Mouse (Mus musculus) midbrain, embryonic 15.5 days (tissue): ENCODE results near the gene Cib3. TPM values are rescaled to one million over a fixed set of nuclear protein-coding genes. Genes with fewer than 3 reads are reported as not detected.

ENCODE experiments used
- ATAC-seq: fragments of 200-750 bp; cut with Nextera tagmentation; replicated peaks from 2 replicates; pipeline ENCODE4 v1.8.0; 2017; ENCODE audit warnings: moderate TSS enrichment
- H3K27ac ChIP-seq: fragments of 300-500 bp; sonication (generic); 2 replicates; pipeline ENCODE4 v1.5.1; 2015; ENCODE audit warnings: mild to moderate bottlenecking, inconsistent platforms
- H3K27me3 ChIP-seq: fragments of 300-500 bp; sonication (generic); replicated peaks from 2 replicates; pipeline ENCODE4 v1.6.1; 2015; ENCODE audit warnings: inconsistent platforms
- H3K36me3 ChIP-seq: fragments of 300-500 bp; sonication (generic); replicated peaks from 2 replicates; pipeline ENCODE4 v1.6.1; 2015; ENCODE audit warnings: inconsistent platforms
- H3K4me1 ChIP-seq: fragments of 300-500 bp; sonication (generic); 2 replicates; pipeline ENCODE4 v1.6.1; 2015; ENCODE audit warnings: inconsistent platforms
- H3K4me2 ChIP-seq: fragments of 300-500 bp; sonication (generic); 2 replicates; pipeline ENCODE4 v1.6.1; 2015; ENCODE audit warnings: inconsistent platforms, mild to moderate bottlenecking, moderate library complexity
- H3K4me3 ChIP-seq: fragments of 300-500 bp; sonication (generic); 2 replicates; pipeline ENCODE4 v1.5.1; 2015; ENCODE audit warnings: mild to moderate bottlenecking, inconsistent platforms
- H3K9ac ChIP-seq: fragments of 300-500 bp; sonication (generic); 2 replicates; pipeline ENCODE4 v1.6.1; 2015; ENCODE audit warnings: mild to moderate bottlenecking, inconsistent platforms
- H3K9me3 ChIP-seq: fragments of 300-500 bp; sonication (generic); 2 replicates; pipeline ENCODE4 v1.6.1; 2016; ENCODE audit warnings: inconsistent platforms
- WGBS: fragments of 180-500 bp; shearing (Covaris S2); methylation state at CpG from one replicate; pipeline ENCODE4 v1.1.7; 2015; ENCODE audit warnings: mixed read lengths; 5-methylcytosine and 5-hydroxymethylcytosine counted together
- polyA plus RNA-seq: library from polyadenylated mRNA; unstranded; fragments of >200 nt; fragmentation: Nextera tagmentation; extraction: Ambion mirVana; gene quantifications from 2 replicates; pipeline ENCODE4 v1.2.1, GENCODE M21; 2015

Cib3 gene
- not detected in 2 replicates for polyA plus RNA-seq

GRCm38 (mm10) chr8:72212751-72213150 lies at the start of gene Cib3:
Gene Cib3 (minus strand): TSS chr8:72212837.
- Histone ChIP-seq H3K4me2 (no peak within 1 kb of the TSS), H3K36me3 (no peaks in the 10 kb centered on the region), H3K4me3 (no peak within 1 kb of the TSS), H3K9me3 (no peaks in the 10 kb centered on the region), H3K27me3 (peaks cover 14% of the 10 kb centered on the region), H3K9ac (no peak within 1 kb of the TSS), H3K4me1 (no peaks in the 10 kb centered on the region), H3K27ac (no peak within 1 kb of the TSS)
- no peak for ATAC-seq
- WGBS, result 56% methylated on average over 4 of the region's 4 CpGs

GRCm38 (mm10) chr8:72261872-72262271 lies 49.2 kb upstream of the Cib3 start:
- WGBS, result 49% methylated on average over 5 of the region's 5 CpGs
- Histone ChIP-seq H3K9ac (no peak overlapping the region), H3K36me3 (0 out of 2 replicates have a peak, but pooled peaks cover under 1% of the 10 kb centered on the region), H3K27me3 (no peaks in the 10 kb centered on the region), H3K4me1 (no peaks in the 10 kb centered on the region), H3K9me3 (no peaks in the 10 kb centered on the region), H3K4me2 (no peak overlapping the region), H3K27ac (no peak overlapping the region), H3K4me3 (no peak overlapping the region)
- no peak for ATAC-seq

GRCm38 (mm10) chr8:72261431-72261830 lies 48.8 kb upstream of the Cib3 start:
- Histone ChIP-seq H3K9me3 (no peaks in the 10 kb centered on the region), H3K4me1 (no peaks in the 10 kb centered on the region), H3K27me3 (no peaks in the 10 kb centered on the region), H3K36me3 (0 out of 2 replicates have a peak, but pooled peaks cover 3% of the 10 kb centered on the region), H3K4me2 (no peak overlapping the region), H3K4me3 (no peak overlapping the region), H3K27ac (no peak overlapping the region), H3K9ac (no peak overlapping the region)
- ATAC-seq, result no peak

GRCm38 (mm10) chr8:72261019-72261418 lies 48.4 kb upstream of the Cib3 start:
- H3K4me3 ChIP-seq, result no peak overlapping the region
- no peak overlapping the region for H3K4me2 ChIP-seq
- H3K27me3 ChIP-seq, result no peaks in the 10 kb centered on the region
- H3K9me3 ChIP-seq, result no peaks in the 10 kb centered on the region
- no peak overlapping the region for H3K9ac ChIP-seq
- 30% methylated on average over 2 of the region's 2 CpGs for WGBS
- no peak overlapping the region for H3K27ac ChIP-seq
- ATAC-seq, result peak; percentile 57
- no peaks in the 10 kb centered on the region for H3K4me1 ChIP-seq
- H3K36me3 ChIP-seq, result 0 out of 2 replicates have a peak, but pooled peaks cover 3% of the 10 kb centered on the region

- 0 out of 2 replicates have a peak, but pooled peaks have one; percentile 2 for ATAC-seq
- H3K36me3 ChIP-seq, result 0 out of 2 replicates have a peak, but pooled peaks cover 3% of the 10 kb centered on the region
- H3K4me3 ChIP-seq, result no peak overlapping the region
- H3K9ac ChIP-seq, result no peak overlapping the region
- H3K9me3 ChIP-seq, result no peaks in the 10 kb centered on the region
- no peak overlapping the region for H3K27ac ChIP-seq
- H3K4me2 ChIP-seq, result no peak overlapping the region
- WGBS, result 61% methylated on average over 4 of the region's 4 CpGs
- H3K4me1 ChIP-seq, result no peaks in the 10 kb centered on the region
- H3K27me3 ChIP-seq, result no peaks in the 10 kb centered on the region
These were observed 47.9 kb upstream of the Cib3 start for GRCm38 (mm10) chr8:72260585-72260984.

- Histone ChIP-seq H3K4me2 (no peak overlapping the region), H3K4me3 (no peak overlapping the region), H3K9me3 (no peaks in the 10 kb centered on the region), H3K27me3 (no peaks in the 10 kb centered on the region), H3K9ac (no peak overlapping the region), H3K4me1 (no peaks in the 10 kb centered on the region), H3K27ac (no peak overlapping the region), H3K36me3 (peaks cover 3% of the 10 kb centered on the region; the same call in 1 of the 2 replicates)
- ATAC-seq, result no peak
- WGBS, result 74% methylated on average over 2 of the region's 2 CpGs
These were observed 47.2 kb upstream of the Cib3 start for GRCm38 (mm10) chr8:72259862-72260261.

GRCm38 (mm10) chr8:72257902-72258238 lies 45.2 kb upstream of the Cib3 start:
- no peak overlapping the region for H3K4me3 ChIP-seq
- H3K9me3 ChIP-seq, result no peaks in the 10 kb centered on the region
- ATAC-seq, result peak; percentile 10; the same call in 1 of the 2 replicates
- H3K4me1 ChIP-seq, result no peaks in the 10 kb centered on the region
- no peak overlapping the region for H3K27ac ChIP-seq
- H3K36me3 ChIP-seq, result peaks cover 11% of the 10 kb centered on the region
- WGBS, result 97% methylated on average over 1 of the region's 1 CpGs
- no peak overlapping the region for H3K4me2 ChIP-seq
- no peak overlapping the region for H3K9ac ChIP-seq
- H3K27me3 ChIP-seq, result no peaks in the 10 kb centered on the region

- no peak overlapping the region for H3K27ac ChIP-seq
- H3K4me1 ChIP-seq, result no peaks in the 10 kb centered on the region
- H3K4me2 ChIP-seq, result no peak overlapping the region
- no peaks in the 10 kb centered on the region for H3K27me3 ChIP-seq
- no peak overlapping the region for H3K4me3 ChIP-seq
- peak; percentile 40 for ATAC-seq
- peaks cover 16% of the 10 kb centered on the region for H3K36me3 ChIP-seq
- no peak overlapping the region for H3K9ac ChIP-seq
- 53% methylated on average over 7 of the region's 7 CpGs for WGBS
- no peaks in the 10 kb centered on the region for H3K9me3 ChIP-seq
These were observed 44.7 kb upstream of the Cib3 start for GRCm38 (mm10) chr8:72257171-72257901.

- H3K9ac ChIP-seq, result no peak overlapping the region
- H3K4me3 ChIP-seq, result no peak overlapping the region
- no peaks in the 10 kb centered on the region for H3K27me3 ChIP-seq
- H3K4me2 ChIP-seq, result no peak overlapping the region
- 84% methylated on average over 2 of the region's 2 CpGs for WGBS
- H3K27ac ChIP-seq, result no peak overlapping the region
- no peaks in the 10 kb centered on the region for H3K9me3 ChIP-seq
- peaks cover 6% of the 10 kb centered on the region; the same call in 1 of the 2 replicates for H3K36me3 ChIP-seq
- ATAC-seq, result no peak
- H3K4me1 ChIP-seq, result peaks cover 19% of the 10 kb centered on the region
These were observed 32.0 kb upstream of the Cib3 start for GRCm38 (mm10) chr8:72244610-72245009.

GRCm38 (mm10) chr8:72242226-72242625 lies 29.6 kb upstream of the Cib3 start:
- Histone ChIP-seq H3K36me3 (peaks cover 6% of the 10 kb centered on the region; the same call in 1 of the 2 replicates), H3K27me3 (no peaks in the 10 kb centered on the region), H3K4me1 (peaks cover 21% of the 10 kb centered on the region), H3K4me3 (no peak overlapping the region), H3K27ac (no peak overlapping the region), H3K4me2 (no peak overlapping the region), H3K9ac (no peak overlapping the region), H3K9me3 (no peaks in the 10 kb centered on the region)
- WGBS, result 96% methylated on average over 1 of the region's 1 CpGs
- ATAC-seq, result no peak

GRCm38 (mm10) chr8:72240951-72241350 lies 28.3 kb upstream of the Cib3 start:
- no peak overlapping the region; the same call in 1 of the 2 replicates for H3K27ac ChIP-seq
- no peak for ATAC-seq
- peaks cover 21% of the 10 kb centered on the region for H3K4me1 ChIP-seq
- no peaks in the 10 kb centered on the region for H3K27me3 ChIP-seq
- peak overlapping the region; percentile 53 for H3K4me3 ChIP-seq
- H3K9me3 ChIP-seq, result no peaks in the 10 kb centered on the region
- H3K9ac ChIP-seq, result peak overlapping the region; percentile 50
- peak overlapping the region; percentile 61 for H3K4me2 ChIP-seq
- peaks cover 3% of the 10 kb centered on the region; the same call in 1 of the 2 replicates for H3K36me3 ChIP-seq
- WGBS, result 66% methylated on average over 7 of the region's 7 CpGs

- H3K27ac ChIP-seq, result peak overlapping the region; percentile 94
- ATAC-seq, result no peak; the same call in 1 of the 2 replicates
- H3K9me3 ChIP-seq, result no peaks in the 10 kb centered on the region
These were observed 27.7 kb upstream of the Cib3 start for GRCm38 (mm10) chr8:72240403-72240763.

More at GRCm38 (mm10) chr8:72240403-72240763, 27.7 kb upstream of the Cib3 start:
- WGBS, result under 1% methylated on average over 24 of the region's 24 CpGs
- Histone ChIP-seq H3K4me1 (peaks cover 21% of the 10 kb centered on the region), H3K4me2 (peak overlapping the region; percentile 61), H3K9ac (peak overlapping the region; percentile 50), H3K4me3 (peak overlapping the region; percentile 53), H3K27me3 (no peaks in the 10 kb centered on the region), H3K36me3 (no peaks in the 10 kb centered on the region; the same call in 1 of the 2 replicates)
